In the genomic region with DNA sequence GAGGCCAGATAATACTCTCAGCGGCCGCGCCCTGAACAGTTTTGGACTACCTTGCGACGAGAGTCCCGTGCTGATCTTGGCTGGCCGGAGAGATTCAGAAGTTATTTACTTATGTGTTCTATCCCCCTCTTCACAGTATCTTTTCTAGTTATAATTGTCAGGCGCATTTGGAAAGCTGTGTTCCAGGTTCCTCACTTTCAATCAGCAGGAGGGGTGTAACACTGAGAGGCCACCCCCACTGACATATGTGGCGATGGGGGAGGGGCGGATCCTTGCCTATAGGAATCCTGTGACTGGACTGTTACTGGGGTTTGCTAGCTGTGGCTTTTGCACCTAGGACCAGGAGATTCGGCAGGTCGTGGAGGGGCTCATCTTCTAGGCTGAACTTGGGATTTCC, we compare ENCODE assay signal across 8 mouse cellular contexts. TPM values are rescaled to one million over a fixed set of nuclear protein-coding genes. Genes with fewer than 3 reads are reported as not detected.
A peak's percentile ranks its signal among the peaks of the same experiment; 100 is the strongest.
DNase-seq lines count a peak whose midpoint lies in the region; ATAC-seq and TF ChIP-seq lines count a peak whose summit lies in the region.

No protein-coding gene starts in this region.

- TF ChIP-seq CTCF in thymus, adult 2 months (IDR thresholded peaks at IDR 0.05; ENCODE audit: borderline replicate concordance, control insufficient read depth, extremely low read depth, insufficient read depth, low read length, poor library complexity): no peak

- H3K4me2 ChIP-seq in heart, embryonic 12.5 days: peak overlapping the region; percentile 90
- H3K4me2 ChIP-seq in midbrain, embryonic 15.5 days: peak overlapping the region; percentile 83

- no peak for TF ChIP-seq POLR2A in thymus, adult 2 months (IDR thresholded peaks at IDR 0.05; ENCODE audit: control insufficient read depth, extremely low read depth, insufficient read depth, low read length, poor library complexity)

- no peaks in the 10 kb centered on the region for H3K36me3 ChIP-seq in thymus, adult 2 months (ENCODE audit: control insufficient read depth, insufficient read depth, low read length)
- H3K36me3 ChIP-seq in heart, embryonic 12.5 days: no peaks in the 10 kb centered on the region
- H3K36me3 ChIP-seq in midbrain, embryonic 15.5 days (replicated peaks): no peaks in the 10 kb centered on the region

- H3K9ac ChIP-seq in heart, embryonic 12.5 days: peak overlapping the region; percentile 94
- H3K9ac ChIP-seq in midbrain, embryonic 15.5 days: peak overlapping the region; percentile 98

- peaks cover 3% of the 10 kb centered on the region; the same call in 1 of the 2 replicates for H3K9me3 ChIP-seq in heart, embryonic 12.5 days (replicated peaks)
- no peaks in the 10 kb centered on the region for H3K9me3 ChIP-seq in midbrain, embryonic 15.5 days

- no peaks in the 10 kb centered on the region for H3K27me3 ChIP-seq in thymus, adult 2 months (ENCODE audit: control insufficient read depth, insufficient read depth, low read length)
- H3K27me3 ChIP-seq in heart, embryonic 12.5 days (replicated peaks): no peaks in the 10 kb centered on the region
- H3K27me3 ChIP-seq in midbrain, embryonic 15.5 days (replicated peaks): no peaks in the 10 kb centered on the region

- H3K4me1 ChIP-seq in thymus, adult 2 months (replicated peaks; ENCODE audit: control insufficient read depth, insufficient read depth, low read length): peaks cover 16% of the 10 kb centered on the region
- peaks cover 53% of the 10 kb centered on the region for H3K4me1 ChIP-seq in heart, embryonic 12.5 days (replicated peaks)
- peaks cover 48% of the 10 kb centered on the region for H3K4me1 ChIP-seq in midbrain, embryonic 15.5 days

- peak overlapping the region; percentile 62 for H3K4me3 ChIP-seq in thymus, adult 2 months (ENCODE audit: control insufficient read depth, insufficient read depth, low read length)
- peak overlapping the region; percentile 92 for H3K4me3 ChIP-seq in heart, embryonic 12.5 days
- H3K4me3 ChIP-seq in midbrain, embryonic 15.5 days: peak overlapping the region; percentile 93

- 19% methylated on average over 12 of the region's 12 CpGs for WGBS in thymus, adult 2 months
- whole genome bisulfite sequencing in heart, embryonic 12.5 days: under 1% methylated on average over 12 of the region's 12 CpGs
- 2% methylated on average over 12 of the region's 12 CpGs for whole genome bisulfite sequencing in midbrain, embryonic 15.5 days

- peak; percentile 22 for DNase-seq in thymus, adult 2 months
- no peak for DNase-seq in thymus, adult 18-20 months
- DNase-seq in cerebellum, postnatal 36 days: peak; percentile 35 to 51
- peak; percentile 50 to 70 for DNase-seq in left cerebral cortex, postnatal 25 days (ENCODE audit: low spot score in 2 of 2)
- peak; percentile 53 for DNase-seq in thymus, postnatal 14 days
- no peak for DNase-seq in c-Kit-positive CD71-positive TER-119-positive erythroid progenitor cells, embryonic 14.5 days (ENCODE audit: low spot score)

- H3K27ac ChIP-seq in thymus, adult 2 months (ENCODE audit: control insufficient read depth, insufficient read depth, low read length): no peak overlapping the region
- H3K27ac ChIP-seq in heart, embryonic 12.5 days (ENCODE audit: poor library complexity, severe bottlenecking): peak overlapping the region; percentile 91
- H3K27ac ChIP-seq in midbrain, embryonic 15.5 days: peak overlapping the region; percentile 98

- intact Hi-C loops in left cerebral cortex, postnatal 25 days (cut with DNase I): no loop called here

- no peak for ATAC-seq in heart, embryonic 12.5 days (ENCODE audit: insufficient number of reproducible peaks, low FRiP score)
- ATAC-seq in midbrain, embryonic 15.5 days (replicated peaks): no peak

RNA-seq across cellular contexts. Expression of gene Hic2, which starts 1.1 kb away (rescaled TPM):
- 6.0 and 7.0 TPM in 2 replicates for polyA plus RNA-seq in thymus, adult 2 months (2012; rRNA removed)
- polyA plus RNA-seq in heart, embryonic 12.5 days (2016; fragmentation: Nextera tagmentation; extraction: Ambion mirVana): 6.5 and 7.0 TPM in 2 replicates
- total RNA-seq in left cerebral cortex, postnatal 25 days (2021): 1 to 10 TPM; 4.2 to 4.4 TPM
- polyA plus RNA-seq in midbrain, embryonic 15.5 days (2015; fragmentation: Nextera tagmentation; extraction: Ambion mirVana): 11.1 and 11.6 TPM in 2 replicates

RNA-seq across cellular contexts. Expression of gene Rimbp3, which starts 26.1 kb away (rescaled TPM):
- polyA plus RNA-seq in thymus, adult 2 months (2012; rRNA removed): 0.41 and 0.51 TPM in 2 replicates
- 0.24 and 0.26 TPM in 2 replicates for polyA plus RNA-seq in heart, embryonic 12.5 days (2016; fragmentation: Nextera tagmentation; extraction: Ambion mirVana)
- 1 to 10 TPM; 1.1 to 2.3 TPM for total RNA-seq in left cerebral cortex, postnatal 25 days (2021)
- 2.6 and 3.3 TPM in 2 replicates for polyA plus RNA-seq in midbrain, embryonic 15.5 days (2015; fragmentation: Nextera tagmentation; extraction: Ambion mirVana)

RNA-seq across cellular contexts. Expression of gene Ube2l3, which starts 32.0 kb away (rescaled TPM):
- 70.5 and 75.0 TPM in 2 replicates for polyA plus RNA-seq in thymus, adult 2 months (2012; rRNA removed)
- 310 and 321 TPM in 2 replicates for polyA plus RNA-seq in heart, embryonic 12.5 days (2016; fragmentation: Nextera tagmentation; extraction: Ambion mirVana)
- total RNA-seq in left cerebral cortex, postnatal 25 days (2021): 100 to 1,000 TPM; 138 to 158 TPM
- 262 and 275 TPM in 2 replicates for polyA plus RNA-seq in midbrain, embryonic 15.5 days (2015; fragmentation: Nextera tagmentation; extraction: Ambion mirVana)

RNA-seq across cellular contexts. Expression of gene Tmem191c, which starts 41.4 kb away (rescaled TPM):
- polyA plus RNA-seq in thymus, adult 2 months (2012; rRNA removed): 63.6 and 72.6 TPM in 2 replicates
- polyA plus RNA-seq in heart, embryonic 12.5 days (2016; fragmentation: Nextera tagmentation; extraction: Ambion mirVana): 8.3 and 9.0 TPM in 2 replicates
- total RNA-seq in left cerebral cortex, postnatal 25 days (2021): 100 to 1,000 TPM in 1 of 2 experiments, 10 to 100 TPM in 1; 99.2 to 116 TPM
- polyA plus RNA-seq in midbrain, embryonic 15.5 days (2015; fragmentation: Nextera tagmentation; extraction: Ambion mirVana): 63.2 and 67.6 TPM in 2 replicates

Comparison
In these comparisons a context has a peak if more than half of its experiments do, and no peak if none do; other contexts are left out.
1. DNase-seq: peak in thymus, adult 2 months (single experiment), cerebellum, postnatal 36 days (2 of 2), left cerebral cortex, postnatal 25 days (2 of 2) and thymus, postnatal 14 days (single experiment); none in thymus, adult 18-20 months (0 of 2) and c-Kit-positive CD71-positive TER-119-positive erythroid progenitor cells, embryonic 14.5 days (single experiment).
2. Peak in every context shown above with its lines, with median percentiles within 50 percentile points of each other: H3K4me3 ChIP-seq.